Mouse (Mus musculus): ENCODE data around the gene Eif3l. TPM values are rescaled to one million over a fixed set of nuclear protein-coding genes. Genes with fewer than 3 reads are reported as not detected.

Eif3l gene
- polyA plus RNA-seq, 1 experiment from 2014 or later, result 99.3 TPM

- H3K27me3 ChIP-seq (replicated peaks; ENCODE audit: insufficient read depth, low read length), result no peaks in the 10 kb centered on the region
- peak overlapping the region; percentile 91 for H3K27ac ChIP-seq (ENCODE audit: low read length)
- H3K36me3 ChIP-seq (ENCODE audit: insufficient read depth, low read length), result peaks cover 26% of the 10 kb centered on the region
- no peak overlapping the region for H3K9ac ChIP-seq (replicated peaks; ENCODE audit: low read depth)
- ATAC-seq (peak; percentile 91), DNase-seq (ENCODE audit: low spot score) (peak; percentile 96)
- no peaks in the 10 kb centered on the region for H3K9me3 ChIP-seq (ENCODE audit: low read length)
- WGBS, result 39% methylated on average over 7 of the region's 7 CpGs
- H3K4me3 ChIP-seq (ENCODE audit: low read depth, low read length), result no peak overlapping the region
- H3K4me1 ChIP-seq (ENCODE audit: insufficient read depth, low read depth, low read length), result peaks cover 14% of the 10 kb centered on the region
- TF ChIP-seq EP300 (IDR thresholded peaks at IDR 0.05), result peak; percentile 99
- no peak for TF ChIP-seq CTCF (IDR thresholded peaks at IDR 0.05)
- peak overlapping the region; percentile 14; the same call in 1 of the 2 replicates for H3K4me2 ChIP-seq (replicated peaks; ENCODE audit: low read depth, low read length)
Observed at GRCm38 (mm10) chr15:79131442-79131841, 56.5 kb downstream of the Eif3l start.

GRCm38 (mm10) chr15:79133191-79133661 is 58.2 kb downstream of the Eif3l start:
- Histone ChIP-seq H3K4me2 (replicated peaks; ENCODE audit: low read depth, low read length) (no peak overlapping the region), H3K4me3 (ENCODE audit: low read depth, low read length) (no peak overlapping the region), H3K4me1 (ENCODE audit: insufficient read depth, low read depth, low read length) (peaks cover 14% of the 10 kb centered on the region), H3K9me3 (ENCODE audit: low read length) (no peaks in the 10 kb centered on the region), H3K9ac (replicated peaks; ENCODE audit: low read depth) (no peak overlapping the region), H3K27ac (ENCODE audit: low read length) (no peak overlapping the region), H3K36me3 (ENCODE audit: insufficient read depth, low read length) (peaks cover 12% of the 10 kb centered on the region; the same call in 1 of the 2 replicates), H3K27me3 (replicated peaks; ENCODE audit: insufficient read depth, low read length) (no peaks in the 10 kb centered on the region)
- ATAC-seq (no peak), DNase-seq (ENCODE audit: low spot score) (peak; percentile 40)
- TF ChIP-seq CTCF (IDR thresholded peaks at IDR 0.05), result no peak
- no peak for TF ChIP-seq EP300 (IDR thresholded peaks at IDR 0.05)
- WGBS, result 72% methylated on average over 6 of the region's 6 CpGs

GRCm38 (mm10) chr15:79134496-79135270 is 59.7 kb downstream of the Eif3l start:
- 91% methylated on average over 9 of the region's 9 CpGs for WGBS
- no peaks in the 10 kb centered on the region for H3K9me3 ChIP-seq (ENCODE audit: low read length)
- H3K27me3 ChIP-seq (replicated peaks; ENCODE audit: insufficient read depth, low read length), result no peaks in the 10 kb centered on the region
- no peak overlapping the region for H3K4me3 ChIP-seq (ENCODE audit: low read depth, low read length)
- H3K27ac ChIP-seq (ENCODE audit: low read length), result no peak overlapping the region; the same call in 1 of the 2 replicates
- no peak overlapping the region for H3K4me2 ChIP-seq (replicated peaks; ENCODE audit: low read depth, low read length)
- no peak for DNase-seq (ENCODE audit: low spot score)
- H3K36me3 ChIP-seq (ENCODE audit: insufficient read depth, low read length), result peaks cover 12% of the 10 kb centered on the region; the same call in 1 of the 2 replicates
- TF ChIP-seq EP300 (IDR thresholded peaks at IDR 0.05) (no peak), CTCF (IDR thresholded peaks at IDR 0.05) (no peak)
- no peak overlapping the region for H3K9ac ChIP-seq (replicated peaks; ENCODE audit: low read depth)
- no peak for ATAC-seq
- peaks cover 14% of the 10 kb centered on the region for H3K4me1 ChIP-seq (ENCODE audit: insufficient read depth, low read depth, low read length)

GRCm38 (mm10) chr15:79135332-79135731 is 60.4 kb downstream of the Eif3l start:
- Histone ChIP-seq H3K9ac (replicated peaks; ENCODE audit: low read depth) (no peak overlapping the region), H3K9me3 (ENCODE audit: low read length) (no peaks in the 10 kb centered on the region), H3K27ac (ENCODE audit: low read length) (no peak overlapping the region), H3K4me2 (replicated peaks; ENCODE audit: low read depth, low read length) (no peak overlapping the region), H3K4me1 (ENCODE audit: insufficient read depth, low read depth, low read length) (peaks cover 14% of the 10 kb centered on the region), H3K4me3 (ENCODE audit: low read depth, low read length) (no peak overlapping the region), H3K27me3 (replicated peaks; ENCODE audit: insufficient read depth, low read length) (no peaks in the 10 kb centered on the region), H3K36me3 (ENCODE audit: insufficient read depth, low read length) (peaks cover 6% of the 10 kb centered on the region; the same call in 1 of the 2 replicates)
- 71% methylated on average over 9 of the region's 9 CpGs for WGBS
- TF ChIP-seq EP300 (IDR thresholded peaks at IDR 0.05), result no peak
- no peak for TF ChIP-seq CTCF (IDR thresholded peaks at IDR 0.05)
- DNase-seq (ENCODE audit: low spot score) (no peak), ATAC-seq (no peak)

- no peak for ATAC-seq
- no peak overlapping the region for H3K4me2 ChIP-seq (replicated peaks; ENCODE audit: low read depth, low read length)
- no peak overlapping the region for H3K4me3 ChIP-seq (ENCODE audit: low read depth, low read length)
- no peaks in the 10 kb centered on the region for H3K9me3 ChIP-seq (ENCODE audit: low read length)
- WGBS, result 53% methylated on average over 11 of the region's 11 CpGs
- peaks cover 11% of the 10 kb centered on the region for H3K4me1 ChIP-seq (ENCODE audit: insufficient read depth, low read depth, low read length)
- TF ChIP-seq CTCF (IDR thresholded peaks at IDR 0.05) (no peak), EP300 (IDR thresholded peaks at IDR 0.05) (no peak)
- peaks cover 1% of the 10 kb centered on the region; the same call in 1 of the 2 replicates for H3K36me3 ChIP-seq (ENCODE audit: insufficient read depth, low read length)
- no peak overlapping the region for H3K9ac ChIP-seq (replicated peaks; ENCODE audit: low read depth)
- no peak overlapping the region for H3K27ac ChIP-seq (ENCODE audit: low read length)
- peak; percentile 56 for DNase-seq (ENCODE audit: low spot score)
- no peaks in the 10 kb centered on the region for H3K27me3 ChIP-seq (replicated peaks; ENCODE audit: insufficient read depth, low read length)
Observed at GRCm38 (mm10) chr15:79135783-79136575, 61.0 kb downstream of the Eif3l start.

- no peaks in the 10 kb centered on the region for H3K9me3 ChIP-seq (ENCODE audit: low read length)
- H3K9ac ChIP-seq (replicated peaks; ENCODE audit: low read depth), result no peak overlapping the region
- TF ChIP-seq CTCF (IDR thresholded peaks at IDR 0.05), result peak; percentile 78
- TF ChIP-seq EP300 (IDR thresholded peaks at IDR 0.05), result no peak
- no peak overlapping the region for H3K4me3 ChIP-seq (ENCODE audit: low read depth, low read length)
- peak; percentile 49 for DNase-seq (ENCODE audit: low spot score)
- H3K27ac ChIP-seq (ENCODE audit: low read length), result no peak overlapping the region
- H3K4me1 ChIP-seq (ENCODE audit: insufficient read depth, low read depth, low read length), result no peaks in the 10 kb centered on the region
- H3K36me3 ChIP-seq (ENCODE audit: insufficient read depth, low read length), result no peaks in the 10 kb centered on the region
- no peak for ATAC-seq
- WGBS, result 59% methylated on average over 10 of the region's 10 CpGs
- no peak overlapping the region for H3K4me2 ChIP-seq (replicated peaks; ENCODE audit: low read depth, low read length)
- H3K27me3 ChIP-seq (replicated peaks; ENCODE audit: insufficient read depth, low read length), result no peaks in the 10 kb centered on the region
Observed at GRCm38 (mm10) chr15:79139640-79140039, 64.7 kb downstream of the Eif3l start.

Measured in lung, postnatal 0 days (tissue).